Mouse (Mus musculus) limb, embryonic 14.5 days (tissue): ENCODE measurements at regions not wholly inside any gene's neighbourhood (a gene's known extent, or its start where the extent isn't known, plus 50 kb on each side); places are given as distances from the start of the nearest gene placed in this dataset.

Experiments used
- ATAC-seq: fragments of 200-750 bp; cut with Nextera tagmentation; 2 replicates; pipeline ENCODE4 v1.8.0; 2017; ENCODE audit warnings: low read depth, moderate number of reproducible peaks, moderate TSS enrichment; ENCODE audit not compliant: low FRiP score
- DNase-seq: peaks from one replicate; pipeline ENCODE4 v3.0.0-alpha.2; 2015; ENCODE audit warnings: low spot score
- H3K27ac ChIP-seq: fragments of 300-500 bp; sonication (generic); replicated peaks from 2 replicates; pipeline ENCODE4 v1.5.1; 2014; ENCODE audit warnings: low read depth, mild to moderate bottlenecking, low read length, moderate library complexity, mixed read lengths
- H3K27me3 ChIP-seq: fragments of 300-500 bp; sonication (generic); 2 replicates; pipeline ENCODE4 v1.6.1; 2014; ENCODE audit warnings: low read length, mixed read lengths; ENCODE audit not compliant: control insufficient read depth, insufficient read depth
- H3K36me3 ChIP-seq: fragments of 300-500 bp; sonication (generic); 2 replicates; pipeline ENCODE4 v1.6.1; 2014; ENCODE audit warnings: mild to moderate bottlenecking, low read length, moderate library complexity, mixed read lengths; ENCODE audit not compliant: control insufficient read depth, insufficient read depth
- H3K4me1 ChIP-seq: fragments of 300-500 bp; sonication (generic); 2 replicates; pipeline ENCODE4 v1.6.1; 2014; ENCODE audit warnings: antibody characterized with exemption, low read length, mixed read lengths; ENCODE audit not compliant: control insufficient read depth, insufficient read depth
- H3K4me2 ChIP-seq: fragments of 300-500 bp; sonication (generic); replicated peaks from 2 replicates; pipeline ENCODE4 v1.6.1; 2014; ENCODE audit warnings: low read depth, mild to moderate bottlenecking, low read length, moderate library complexity; ENCODE audit not compliant: severe bottlenecking
- H3K4me3 ChIP-seq: fragments of 300-500 bp; sonication (generic); replicated peaks from 2 replicates; pipeline ENCODE4 v1.5.1; 2014; ENCODE audit warnings: low read length
- H3K9ac ChIP-seq: fragments of 300-500 bp; sonication (generic); 2 replicates; pipeline ENCODE4 v1.6.1; 2014; ENCODE audit warnings: mild to moderate bottlenecking, low read depth, low read length, moderate library complexity; ENCODE audit not compliant: severe bottlenecking
- H3K9me3 ChIP-seq: fragments of 300-500 bp; sonication (generic); 2 replicates; pipeline ENCODE4 v1.6.1; 2016; ENCODE audit warnings: low read length; ENCODE audit not compliant: control insufficient read depth
- POLR2A ChIP-seq: fragments of 200-500 bp; IDR thresholded peaks from 2 replicates; pipeline ENCODE4 v1.8.0; 2012; ENCODE audit warnings: inconsistent platforms, mild to moderate bottlenecking, moderate library complexity, borderline replicate concordance; ENCODE audit not compliant: insufficient read depth, insufficient read length; ENCODE audit errors: extremely low read depth
- WGBS: fragments of 180-500 bp; shearing (Covaris S2); extraction: QIAGEN DNeasy Blood & Tissue Kit; methylation state at CpG from one replicate; pipeline ENCODE4 v1.1.7; 2014; 5-methylcytosine and 5-hydroxymethylcytosine counted together

GRCm38 (mm10) chr13:100954106-100954505 lies 120.9 kb upstream of the Slc30a5 start:
- WGBS: 41% methylated on average over 1 of the region's 1 CpGs
- no peak for ATAC-seq

GRCm38 (mm10) chr13:100951185-100951508 lies 117.9 kb upstream of the Slc30a5 start:
- H3K9me3 ChIP-seq: no peaks in the 10 kb centered on the region
- no peak for TF ChIP-seq POLR2A
- H3K27me3 ChIP-seq: no peaks in the 10 kb centered on the region
- ATAC-seq: no peak
- DNase-seq: no peak
- no peaks in the 10 kb centered on the region for H3K36me3 ChIP-seq
- no peak overlapping the region for H3K4me3 ChIP-seq
- WGBS: 41% methylated on average over 1 of the region's 1 CpGs
- H3K27ac ChIP-seq: no peak overlapping the region
- H3K4me1 ChIP-seq: peaks cover 13% of the 10 kb centered on the region
- no peak overlapping the region for H3K9ac ChIP-seq
- H3K4me2 ChIP-seq: no peak overlapping the region

More at GRCm38 (mm10) chr13:100954106-100954505, 120.9 kb upstream of the Slc30a5 start:
- Histone ChIP-seq H3K36me3 (no peaks in the 10 kb centered on the region), H3K4me1 (peaks cover 13% of the 10 kb centered on the region), H3K9ac (no peak overlapping the region), H3K9me3 (no peaks in the 10 kb centered on the region), H3K4me2 (no peak overlapping the region), H3K27me3 (no peaks in the 10 kb centered on the region), H3K4me3 (no peak overlapping the region), H3K27ac (no peak overlapping the region)
- no peak for TF ChIP-seq POLR2A
- DNase-seq: no peak

GRCm38 (mm10) chr13:100950348-100951184 lies 117.3 kb upstream of the Slc30a5 start:
- Histone ChIP-seq H3K4me1 (peaks cover 13% of the 10 kb centered on the region), H3K27ac (no peak overlapping the region), H3K27me3 (no peaks in the 10 kb centered on the region), H3K36me3 (no peaks in the 10 kb centered on the region), H3K9ac (no peak overlapping the region), H3K9me3 (no peaks in the 10 kb centered on the region), H3K4me2 (no peak overlapping the region), H3K4me3 (no peak overlapping the region)
- ATAC-seq (no peak), DNase-seq (peak; percentile 20)
- WGBS: 41% methylated on average over 7 of the region's 7 CpGs
- TF ChIP-seq POLR2A: no peak

- DNase-seq: peak; percentile 78
- peak; percentile 84 for ATAC-seq
- H3K4me1 ChIP-seq: peaks cover 15% of the 10 kb centered on the region; the same call in 1 of the 2 replicates
- no peak overlapping the region for H3K9ac ChIP-seq
- 0 out of 2 replicates have a peak overlapping the region, but pooled peaks have one; percentile 28 for H3K27ac ChIP-seq
- H3K27me3 ChIP-seq: no peaks in the 10 kb centered on the region
- H3K4me2 ChIP-seq: no peak overlapping the region
- H3K36me3 ChIP-seq: no peaks in the 10 kb centered on the region
- 10% methylated on average over 5 of the region's 5 CpGs for WGBS
- TF ChIP-seq POLR2A: no peak
- H3K4me3 ChIP-seq: no peak overlapping the region
- H3K9me3 ChIP-seq: no peaks in the 10 kb centered on the region
These were observed 110.1 kb upstream of the Slc30a5 start for GRCm38 (mm10) chr13:100943206-100943848.

- no peak overlapping the region for H3K4me2 ChIP-seq
- no peak overlapping the region for H3K27ac ChIP-seq
- H3K36me3 ChIP-seq: no peaks in the 10 kb centered on the region
- H3K27me3 ChIP-seq: no peaks in the 10 kb centered on the region
- peaks cover 15% of the 10 kb centered on the region; the same call in 1 of the 2 replicates for H3K4me1 ChIP-seq
- H3K4me3 ChIP-seq: no peak overlapping the region
- no peak for DNase-seq
- no peak for TF ChIP-seq POLR2A
- H3K9me3 ChIP-seq: no peaks in the 10 kb centered on the region
- no peak overlapping the region for H3K9ac ChIP-seq
- no peak for ATAC-seq
- 66% methylated on average over 13 of the region's 13 CpGs for WGBS
These were observed 107.6 kb upstream of the Slc30a5 start for GRCm38 (mm10) chr13:100940791-100941190.
